Mouse (Mus musculus): ENCODE measurements around the gene Nfib. TPM values are rescaled to one million over a fixed set of nuclear protein-coding genes. Genes with fewer than 3 reads are reported as not detected.

Nfib gene
- polyA plus RNA-seq, 2 experiments = 1.7 to 2.6 TPM

DNA sequence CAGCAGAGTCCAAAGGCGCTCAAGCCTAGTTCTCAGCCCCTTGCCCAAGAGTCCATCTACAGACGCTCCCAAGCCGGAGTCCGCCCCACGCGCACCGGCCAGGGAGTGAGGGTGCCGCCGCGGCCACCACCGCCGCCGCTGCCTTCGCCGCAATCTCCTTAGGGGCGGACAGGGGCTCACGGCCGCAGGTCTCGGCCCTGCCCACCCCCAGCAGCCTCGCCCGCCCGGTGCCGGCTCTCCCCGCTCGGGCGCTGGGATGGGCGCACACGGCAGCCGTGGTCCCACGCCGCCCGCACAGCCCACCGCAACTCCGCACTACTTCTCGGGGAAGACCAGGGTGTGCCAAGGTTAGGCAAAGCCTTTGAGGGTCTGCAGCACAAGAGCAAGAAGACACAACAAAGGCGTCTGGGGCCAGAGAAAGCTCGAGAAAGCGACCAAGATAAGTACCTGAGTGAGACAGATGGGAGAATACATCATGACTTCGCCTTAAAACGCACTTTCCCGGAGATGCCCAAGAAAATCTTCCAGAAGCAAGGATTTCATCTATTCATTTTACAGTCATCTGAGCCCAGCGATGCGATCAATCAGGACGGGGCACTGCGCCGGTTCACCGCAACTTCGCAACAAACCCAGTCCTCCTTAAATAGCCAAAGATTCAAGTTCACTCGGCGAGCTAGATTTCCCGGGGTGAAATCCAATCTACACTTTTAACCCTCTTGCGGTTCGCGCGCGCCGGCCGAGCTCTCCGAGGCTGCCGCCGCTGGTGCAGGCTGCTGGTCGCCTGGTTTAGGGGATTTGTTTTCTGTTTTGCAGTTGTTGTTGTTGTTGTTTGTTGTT lies 201.0 kb downstream of the Nfib start:
- no peak for TF ChIP-seq EP300 (IDR thresholded peaks at IDR 0.05; ENCODE audit: low read depth)
- no peak for TF ChIP-seq CTCF (IDR thresholded peaks at IDR 0.05; ENCODE audit: low read depth)
- peak overlapping the region; percentile 61 for H3K4me2 ChIP-seq (ENCODE audit: low read depth)
- no peaks in the 10 kb centered on the region; a peak in 1 of 4 replicates for H3K4me1 ChIP-seq (replicated peaks; ENCODE audit: control insufficient read depth in 2 of 2, insufficient read depth in 2 of 2, low read length in 1 of 2)
- peak overlapping the region; percentile 57 to 67 for H3K4me3 ChIP-seq (ENCODE audit: insufficient read depth in 1 of 2, low read depth in 2 of 2, low read length in 2 of 2)
- H3K27ac ChIP-seq = peak overlapping the region; percentile 27
- no peaks in the 10 kb centered on the region for H3K9me3 ChIP-seq (ENCODE audit: control insufficient read depth, low read length)
- H3K27me3 ChIP-seq (ENCODE audit: control insufficient read depth, insufficient read depth, low read length) = peaks cover 68% of the 10 kb centered on the region
- ATAC-seq (ENCODE audit: insufficient read depth) = no peak
- under 1% methylated on average over 62 of the region's 62 CpGs for WGBS (ENCODE audit: insufficient replicate concordance)
- H3K36me3 ChIP-seq (replicated peaks; ENCODE audit: control insufficient read depth, insufficient read depth, low read depth) = no peaks in the 10 kb centered on the region
- H3K9ac ChIP-seq (replicated peaks) = peak overlapping the region; percentile 57
- DNase-seq (ENCODE audit: low read depth in 3 of 3, low spot score in 3 of 3) = no peak

GRCm38 (mm10) chr4:82504015-82504283 lies 201.6 kb downstream of the Nfib start:
- DNase-seq (ENCODE audit: low read depth in 3 of 3, low spot score in 3 of 3) (no peak), ATAC-seq (ENCODE audit: insufficient read depth) (no peak)
- no peak overlapping the region for H3K4me2 ChIP-seq (ENCODE audit: low read depth)
- H3K9me3 ChIP-seq (ENCODE audit: control insufficient read depth, low read length) = no peaks in the 10 kb centered on the region
- H3K9ac ChIP-seq (replicated peaks) = peak overlapping the region; percentile 57
- no peak for TF ChIP-seq EP300 (IDR thresholded peaks at IDR 0.05; ENCODE audit: low read depth)
- no peak for TF ChIP-seq CTCF (IDR thresholded peaks at IDR 0.05; ENCODE audit: low read depth)
- H3K27ac ChIP-seq = no peak overlapping the region
- 1% methylated on average over 10 of the region's 10 CpGs for WGBS (ENCODE audit: insufficient replicate concordance)
- H3K4me3 ChIP-seq (ENCODE audit: insufficient read depth in 1 of 2, low read depth in 2 of 2, low read length in 2 of 2) = peak overlapping the region; percentile 57 to 67
- peaks cover 62% of the 10 kb centered on the region for H3K27me3 ChIP-seq (ENCODE audit: control insufficient read depth, insufficient read depth, low read length)
- H3K36me3 ChIP-seq (replicated peaks; ENCODE audit: control insufficient read depth, insufficient read depth, low read depth) = no peaks in the 10 kb centered on the region
- no peaks in the 10 kb centered on the region; a peak in 1 of 4 replicates for H3K4me1 ChIP-seq (replicated peaks; ENCODE audit: control insufficient read depth in 2 of 2, insufficient read depth in 2 of 2, low read length in 1 of 2)

DNA sequence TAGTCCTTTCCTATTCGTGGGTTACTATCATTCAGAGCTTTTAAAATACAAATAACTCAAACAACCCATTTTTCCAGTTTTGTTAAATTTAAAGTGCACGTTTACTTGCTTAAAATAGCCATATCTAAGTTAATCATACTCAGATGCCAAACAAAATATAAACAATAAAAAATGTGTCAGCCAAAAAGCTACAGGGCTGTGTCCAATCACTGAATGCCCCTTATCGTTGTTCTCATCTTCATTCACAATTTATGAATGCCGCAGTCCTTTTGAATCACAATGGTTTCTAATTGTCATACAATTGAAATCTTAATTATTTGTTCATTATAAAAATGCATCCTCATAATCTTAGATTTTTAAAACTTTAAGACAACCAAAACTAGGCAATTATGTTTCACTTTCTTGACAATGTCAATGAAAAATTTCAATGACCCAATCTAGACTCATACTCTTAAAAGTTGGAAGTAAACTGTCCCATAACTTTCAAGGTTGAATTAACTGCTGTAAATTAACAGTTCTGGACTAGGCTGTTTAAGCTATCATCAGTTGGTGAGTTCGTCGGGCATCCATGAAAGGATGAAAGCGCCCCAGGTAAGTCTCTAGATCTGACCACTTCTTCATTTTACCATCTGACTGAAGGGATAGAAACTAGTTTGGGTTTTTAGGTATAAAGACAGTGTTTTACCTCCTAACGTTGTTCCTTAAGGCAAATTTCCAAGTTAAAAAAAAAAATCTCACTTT lies 202.1 kb downstream of the Nfib start:
- ATAC-seq (ENCODE audit: insufficient read depth) = no peak
- Histone ChIP-seq H3K27ac (no peak overlapping the region), H3K4me2 (ENCODE audit: low read depth) (peak overlapping the region; percentile 41), H3K4me1 (replicated peaks; ENCODE audit: control insufficient read depth in 2 of 2, insufficient read depth in 2 of 2, low read length in 1 of 2) (no peaks in the 10 kb centered on the region; a peak in 1 of 4 replicates), H3K36me3 (replicated peaks; ENCODE audit: control insufficient read depth, insufficient read depth, low read depth) (no peaks in the 10 kb centered on the region), H3K4me3 (ENCODE audit: insufficient read depth in 1 of 2, low read depth in 2 of 2, low read length in 2 of 2) (peak overlapping the region; percentile 57 to 67; a peak in 3 of 4 replicates), H3K9ac (replicated peaks) (no peak overlapping the region), H3K27me3 (ENCODE audit: control insufficient read depth, insufficient read depth, low read length) (peaks cover 57% of the 10 kb centered on the region), H3K9me3 (ENCODE audit: control insufficient read depth, low read length) (no peaks in the 10 kb centered on the region)
- TF ChIP-seq CTCF (IDR thresholded peaks at IDR 0.05; ENCODE audit: low read depth) (no peak), EP300 (IDR thresholded peaks at IDR 0.05; ENCODE audit: low read depth) (no peak)
- no peak for DNase-seq (ENCODE audit: low read depth in 3 of 3, low spot score in 3 of 3)
- 26% methylated on average over 8 of the region's 8 CpGs for WGBS (ENCODE audit: insufficient replicate concordance)

- TF ChIP-seq CTCF (IDR thresholded peaks at IDR 0.05; ENCODE audit: low read depth) (no peak), EP300 (IDR thresholded peaks at IDR 0.05; ENCODE audit: low read depth) (no peak)
- Histone ChIP-seq H3K4me1 (replicated peaks; ENCODE audit: control insufficient read depth in 2 of 2, insufficient read depth in 2 of 2, low read length in 1 of 2) (no peaks in the 10 kb centered on the region), H3K9ac (replicated peaks) (no peak overlapping the region), H3K9me3 (ENCODE audit: control insufficient read depth, low read length) (no peaks in the 10 kb centered on the region), H3K4me3 (ENCODE audit: insufficient read depth in 1 of 2, low read depth in 2 of 2, low read length in 2 of 2) (peak overlapping the region in 1 of 2 experiments; percentile 25; a peak in 2 of 4 replicates), H3K4me2 (ENCODE audit: low read depth) (peak overlapping the region; percentile 41), H3K36me3 (replicated peaks; ENCODE audit: control insufficient read depth, insufficient read depth, low read depth) (no peaks in the 10 kb centered on the region), H3K27ac (no peak overlapping the region), H3K27me3 (ENCODE audit: control insufficient read depth, insufficient read depth, low read length) (peaks cover 49% of the 10 kb centered on the region)
- no peak for ATAC-seq (ENCODE audit: insufficient read depth)
- no peak for DNase-seq (ENCODE audit: low read depth in 3 of 3, low spot score in 3 of 3)
- WGBS (ENCODE audit: insufficient replicate concordance) = 54% methylated on average over 2 of the region's 2 CpGs
Measured at GRCm38 (mm10) chr4:82502611-82503010, 202.9 kb downstream of the Nfib start.

DNA sequence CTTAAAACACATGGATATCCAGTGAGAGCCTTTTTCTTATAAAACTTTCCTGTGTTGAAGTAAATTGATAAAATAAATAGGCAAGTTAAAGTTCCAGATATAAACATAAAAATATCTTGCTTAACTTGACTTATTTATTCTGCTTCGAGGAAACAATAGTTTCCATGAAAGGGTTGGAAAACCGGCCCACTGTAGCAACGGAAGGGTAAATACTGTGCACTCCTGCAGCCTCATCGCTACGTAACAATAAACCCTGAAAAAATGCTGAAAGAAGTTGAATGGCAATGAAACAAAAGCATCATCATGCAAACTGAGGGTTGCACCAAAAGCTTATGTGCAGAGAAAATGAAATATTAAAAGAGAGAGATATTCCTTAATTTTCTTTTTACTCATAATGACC lies 203.5 kb downstream of the Nfib start:
- WGBS (ENCODE audit: insufficient replicate concordance) = 61% methylated on average over 5 of the region's 5 CpGs
- no peaks in the 10 kb centered on the region for H3K9me3 ChIP-seq (ENCODE audit: control insufficient read depth, low read length)
- ATAC-seq (ENCODE audit: insufficient read depth) = no peak
- H3K27ac ChIP-seq = no peak overlapping the region
- no peaks in the 10 kb centered on the region for H3K4me1 ChIP-seq (replicated peaks; ENCODE audit: control insufficient read depth in 2 of 2, insufficient read depth in 2 of 2, low read length in 1 of 2)
- no peak overlapping the region for H3K9ac ChIP-seq (replicated peaks)
- no peaks in the 10 kb centered on the region for H3K36me3 ChIP-seq (replicated peaks; ENCODE audit: control insufficient read depth, insufficient read depth, low read depth)
- TF ChIP-seq CTCF (IDR thresholded peaks at IDR 0.05; ENCODE audit: low read depth) = no peak
- no peak for TF ChIP-seq EP300 (IDR thresholded peaks at IDR 0.05; ENCODE audit: low read depth)
- DNase-seq (ENCODE audit: low read depth in 3 of 3, low spot score in 3 of 3) = no peak
- H3K4me3 ChIP-seq (ENCODE audit: insufficient read depth in 1 of 2, low read depth in 2 of 2, low read length in 2 of 2) = no peak overlapping the region
- H3K27me3 ChIP-seq (ENCODE audit: control insufficient read depth, insufficient read depth, low read length) = peaks cover 43% of the 10 kb centered on the region
- no peak overlapping the region for H3K4me2 ChIP-seq (ENCODE audit: low read depth)

All from liver, embryonic 14.5 days (tissue).